Mouse (Mus musculus) liver, embryonic 13.5 days (tissue): Measurements from ENCODE around the gene Sirt5. TPM values are rescaled to one million over a fixed set of nuclear protein-coding genes. Genes with fewer than 3 reads are reported as not detected.

Experiments used
- ATAC-seq: fragments of 200-750 bp; cut with Nextera tagmentation; 2 replicates; pipeline ENCODE4 v1.8.0; 2017; ENCODE audit warnings: low read depth, mild to moderate bottlenecking, moderate number of reproducible peaks, moderate library complexity
- DNase-seq: peaks from one replicate; pipeline ENCODE4 v3.0.0; 2022
- H3K27ac ChIP-seq: fragments of 300-500 bp; sonication (generic); 2 replicates; pipeline ENCODE4 v1.5.1; 2015; ENCODE audit warnings: moderate library complexity, mild to moderate bottlenecking, inconsistent platforms
- H3K27me3 ChIP-seq: fragments of 300-500 bp; sonication (generic); 2 replicates; pipeline ENCODE4 v1.6.1; 2015; ENCODE audit warnings: mild to moderate bottlenecking, inconsistent platforms
- H3K36me3 ChIP-seq: fragments of 300-500 bp; sonication (generic); 2 replicates; pipeline ENCODE4 v1.6.1; 2015; ENCODE audit warnings: mild to moderate bottlenecking, inconsistent platforms
- H3K4me1 ChIP-seq: fragments of 300-500 bp; sonication (generic); replicated peaks from 2 replicates; pipeline ENCODE4 v1.6.1; 2015; ENCODE audit warnings: inconsistent platforms
- H3K4me2 ChIP-seq: fragments of 300-500 bp; sonication (generic); 2 replicates; pipeline ENCODE4 v1.6.1; 2015; ENCODE audit warnings: inconsistent platforms, mild to moderate bottlenecking, moderate library complexity
- H3K4me3 ChIP-seq: fragments of 300-500 bp; sonication (generic); replicated peaks from 2 replicates; pipeline ENCODE4 v1.5.1; 2015; ENCODE audit warnings: mild to moderate bottlenecking, inconsistent platforms
- H3K9ac ChIP-seq: fragments of 300-500 bp; sonication (generic); 2 replicates; pipeline ENCODE4 v1.6.1; 2015; ENCODE audit warnings: mild to moderate bottlenecking, inconsistent platforms
- H3K9me3 ChIP-seq: fragments of 300-500 bp; sonication (generic); replicated peaks from 2 replicates; pipeline ENCODE4 v1.6.1; 2016; ENCODE audit warnings: inconsistent platforms
- WGBS: fragments of 180-500 bp; shearing (Covaris S2); methylation state at CpG from one replicate; pipeline ENCODE4 v1.1.7; 2015; ENCODE audit not compliant: insufficient replicate concordance; 5-methylcytosine and 5-hydroxymethylcytosine counted together
- polyA plus RNA-seq: library from polyadenylated mRNA; unstranded; fragments of >200 nt; fragmentation: Nextera tagmentation; extraction: Ambion mirVana; gene quantifications from 2 replicates; pipeline ENCODE4 v1.2.1, GENCODE M21; 2015

Gene Sirt5
- polyA plus RNA-seq = 5.1 and 6.7 TPM in 2 replicates

GRCm38 (mm10) chr13:43364985-43365824, at the start of gene Sirt5:
Sirt5 (plus strand) TSS chr13:43365496.
- H3K36me3 ChIP-seq = no peaks in the 10 kb centered on the region
- DNase-seq (peak; percentile 80), ATAC-seq (peak; percentile 89)
- no peaks in the 10 kb centered on the region for H3K9me3 ChIP-seq
- H3K9ac ChIP-seq = peak within 1 kb of the TSS; percentile 77
- peaks cover 15% of the 10 kb centered on the region for H3K4me1 ChIP-seq
- H3K4me2 ChIP-seq = peak within 1 kb of the TSS; percentile 83
- 13% methylated on average over 42 of the region's 42 CpGs for WGBS
- 0 out of 2 replicates have a peak within 1 kb of the TSS, but pooled peaks have one; percentile 14 for H3K27ac ChIP-seq
- H3K4me3 ChIP-seq = peak within 1 kb of the TSS; percentile 68
- H3K27me3 ChIP-seq = no peaks in the 10 kb centered on the region

- DNase-seq = no peak
Observed at GRCm38 (mm10) chr13:43317411-43317810, 47.9 kb upstream of the Sirt5 start.

GRCm38 (mm10) chr13:43319396-43319795, 45.9 kb upstream of the Sirt5 start:
- no peaks in the 10 kb centered on the region for H3K4me1 ChIP-seq
- H3K9ac ChIP-seq = no peak overlapping the region
- no peaks in the 10 kb centered on the region for H3K36me3 ChIP-seq
- H3K4me2 ChIP-seq = no peak overlapping the region
- WGBS = 16% methylated on average over 3 of the region's 3 CpGs
- H3K9me3 ChIP-seq = no peaks in the 10 kb centered on the region
- no peak overlapping the region for H3K27ac ChIP-seq
- ATAC-seq = no peak
- no peaks in the 10 kb centered on the region for H3K27me3 ChIP-seq
- DNase-seq = no peak
- H3K4me3 ChIP-seq = no peak overlapping the region

More at GRCm38 (mm10) chr13:43317411-43317810, 47.9 kb upstream of the Sirt5 start:
- Histone ChIP-seq H3K4me1 (no peaks in the 10 kb centered on the region), H3K27me3 (no peaks in the 10 kb centered on the region), H3K27ac (no peak overlapping the region), H3K9ac (no peak overlapping the region), H3K4me2 (no peak overlapping the region), H3K36me3 (no peaks in the 10 kb centered on the region), H3K9me3 (no peaks in the 10 kb centered on the region), H3K4me3 (no peak overlapping the region)
- ATAC-seq = no peak
- 60% methylated on average over 5 of the region's 5 CpGs for WGBS

- Histone ChIP-seq H3K4me1 (no peaks in the 10 kb centered on the region), H3K4me2 (no peak overlapping the region), H3K9me3 (no peaks in the 10 kb centered on the region), H3K27me3 (no peaks in the 10 kb centered on the region), H3K27ac (no peak overlapping the region), H3K9ac (no peak overlapping the region), H3K36me3 (no peaks in the 10 kb centered on the region), H3K4me3 (no peak overlapping the region)
- DNase-seq (no peak), ATAC-seq (no peak)
- WGBS = 34% methylated on average over 2 of the region's 2 CpGs
Observed at GRCm38 (mm10) chr13:43321492-43321891, 43.8 kb upstream of the Sirt5 start.

- no peak for DNase-seq
- no peak overlapping the region for H3K27ac ChIP-seq
Observed at GRCm38 (mm10) chr13:43325427-43325826, 39.9 kb upstream of the Sirt5 start.

GRCm38 (mm10) chr13:43331721-43332444, 33.4 kb upstream of the Sirt5 start:
- no peaks in the 10 kb centered on the region for H3K4me1 ChIP-seq
- H3K27ac ChIP-seq = no peak overlapping the region
- 40% methylated on average over 11 of the region's 11 CpGs for WGBS
- ATAC-seq = no peak
- no peak overlapping the region for H3K9ac ChIP-seq
- DNase-seq = no peak
- no peaks in the 10 kb centered on the region for H3K27me3 ChIP-seq
- H3K36me3 ChIP-seq = no peaks in the 10 kb centered on the region
- no peak overlapping the region for H3K4me3 ChIP-seq
- H3K4me2 ChIP-seq = no peak overlapping the region
- no peaks in the 10 kb centered on the region for H3K9me3 ChIP-seq

More at GRCm38 (mm10) chr13:43325427-43325826, 39.9 kb upstream of the Sirt5 start:
- Histone ChIP-seq H3K9ac (no peak overlapping the region), H3K36me3 (no peaks in the 10 kb centered on the region), H3K4me2 (no peak overlapping the region), H3K4me1 (no peaks in the 10 kb centered on the region), H3K4me3 (no peak overlapping the region), H3K27me3 (no peaks in the 10 kb centered on the region), H3K9me3 (no peaks in the 10 kb centered on the region)
- WGBS = 31% methylated on average over 1 of the region's 1 CpGs
- no peak for ATAC-seq

GRCm38 (mm10) chr13:43332591-43332990, 32.7 kb upstream of the Sirt5 start:
- H3K4me1 ChIP-seq = no peaks in the 10 kb centered on the region
- H3K4me2 ChIP-seq = no peak overlapping the region
- no peaks in the 10 kb centered on the region for H3K27me3 ChIP-seq
- ATAC-seq (no peak), DNase-seq (no peak)
- H3K27ac ChIP-seq = no peak overlapping the region
- 25% methylated on average over 7 of the region's 7 CpGs for WGBS
- H3K9me3 ChIP-seq = no peaks in the 10 kb centered on the region
- no peak overlapping the region for H3K4me3 ChIP-seq
- H3K9ac ChIP-seq = no peak overlapping the region
- no peaks in the 10 kb centered on the region for H3K36me3 ChIP-seq

GRCm38 (mm10) chr13:43336425-43337221, 28.7 kb upstream of the Sirt5 start:
- DNase-seq (no peak), ATAC-seq (no peak)
- H3K4me2 ChIP-seq = no peak overlapping the region
- WGBS = 58% methylated on average over 12 of the region's 12 CpGs
- H3K27ac ChIP-seq = no peak overlapping the region
- H3K9ac ChIP-seq = no peak overlapping the region
- no peaks in the 10 kb centered on the region for H3K9me3 ChIP-seq
- H3K36me3 ChIP-seq = no peaks in the 10 kb centered on the region
- no peak overlapping the region for H3K4me3 ChIP-seq
- no peaks in the 10 kb centered on the region for H3K4me1 ChIP-seq
- no peaks in the 10 kb centered on the region for H3K27me3 ChIP-seq

- WGBS = 63% methylated on average over 8 of the region's 8 CpGs
- DNase-seq = no peak
- no peak for ATAC-seq
- H3K9ac ChIP-seq = no peak overlapping the region
- no peak overlapping the region for H3K4me3 ChIP-seq
- no peak overlapping the region for H3K27ac ChIP-seq
- no peaks in the 10 kb centered on the region for H3K9me3 ChIP-seq
- H3K4me2 ChIP-seq = no peak overlapping the region
- no peaks in the 10 kb centered on the region for H3K27me3 ChIP-seq
- no peaks in the 10 kb centered on the region for H3K4me1 ChIP-seq
- H3K36me3 ChIP-seq = no peaks in the 10 kb centered on the region
Observed at GRCm38 (mm10) chr13:43338001-43338400, 27.3 kb upstream of the Sirt5 start.

GRCm38 (mm10) chr13:43338632-43339031, 26.7 kb upstream of the Sirt5 start:
- no peaks in the 10 kb centered on the region for H3K4me1 ChIP-seq
- H3K4me2 ChIP-seq = no peak overlapping the region
- no peaks in the 10 kb centered on the region for H3K36me3 ChIP-seq
- WGBS = 60% methylated on average over 4 of the region's 4 CpGs
- DNase-seq = no peak
- ATAC-seq = no peak
- H3K27ac ChIP-seq = no peak overlapping the region
- no peak overlapping the region for H3K4me3 ChIP-seq
- H3K27me3 ChIP-seq = no peaks in the 10 kb centered on the region
- H3K9me3 ChIP-seq = no peaks in the 10 kb centered on the region
- no peak overlapping the region for H3K9ac ChIP-seq

- Histone ChIP-seq H3K9me3 (no peaks in the 10 kb centered on the region), H3K4me2 (no peak overlapping the region), H3K27ac (no peak overlapping the region), H3K4me1 (0 out of 2 replicates have a peak, but pooled peaks cover 8% of the 10 kb centered on the region), H3K9ac (no peak overlapping the region), H3K27me3 (no peaks in the 10 kb centered on the region), H3K36me3 (no peaks in the 10 kb centered on the region), H3K4me3 (no peak overlapping the region)
- ATAC-seq = no peak
- no peak for DNase-seq
Observed at GRCm38 (mm10) chr13:43346825-43347224, 18.5 kb upstream of the Sirt5 start.
